ENCODE assay signal across 8 mouse cellular contexts in the genomic region with DNA sequence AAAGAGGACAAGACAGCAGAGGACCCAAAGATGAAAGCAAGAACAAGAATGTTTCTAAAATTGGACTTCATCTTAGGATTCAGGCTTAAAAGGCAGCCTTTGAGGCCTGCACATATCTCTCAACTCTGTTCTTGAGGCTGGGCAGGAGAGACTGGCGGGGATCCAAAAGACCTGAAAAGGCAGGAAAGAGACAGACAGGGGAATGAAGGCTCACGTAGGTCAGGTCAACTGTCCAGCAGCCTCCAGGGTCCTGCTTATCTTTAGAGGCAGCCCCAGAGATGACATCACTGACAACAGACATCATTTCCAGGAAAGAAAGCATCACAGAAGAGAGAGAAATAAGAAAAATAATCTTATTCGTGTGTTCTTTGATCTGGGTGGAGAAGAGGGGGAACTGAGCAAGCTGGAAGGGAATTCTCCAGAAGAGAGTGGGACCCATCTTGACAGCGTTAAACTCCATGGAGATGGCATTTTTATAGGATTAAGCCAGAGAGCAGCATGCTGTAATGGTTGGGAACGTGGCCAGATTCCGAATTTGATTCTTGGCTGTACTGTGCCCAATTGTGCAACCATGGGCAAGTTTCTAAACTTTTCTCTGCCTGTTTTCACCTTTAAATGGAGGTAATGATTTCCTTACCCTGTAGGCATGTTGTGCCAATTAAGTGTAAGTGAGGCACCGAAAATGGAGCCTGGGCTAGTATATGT.
DNase-seq lines count a peak whose midpoint lies in the region; ATAC-seq and TF ChIP-seq lines count a peak whose summit lies in the region.

No protein-coding gene starts in this region.

- no peak for TF ChIP-seq POLR2A in kidney, adult 2 months (IDR thresholded peaks at IDR 0.05; ENCODE audit: low read depth, low read length)

- H3K27me3 ChIP-seq in kidney, adult 2 months (replicated peaks; ENCODE audit: control insufficient read depth, insufficient read depth, low read length), result no peaks in the 10 kb centered on the region
- no peaks in the 10 kb centered on the region for H3K27me3 ChIP-seq in kidney, embryonic 14.5 days (ENCODE audit: control insufficient read depth, insufficient read depth, low read length)
- H3K27me3 ChIP-seq in C2C12 (ENCODE audit: control insufficient read depth, insufficient read depth, insufficient read length), result no peaks in the 10 kb centered on the region
- H3K27me3 ChIP-seq in forebrain, postnatal 0 days (ENCODE audit: insufficient read depth, low read length), result no peaks in the 10 kb centered on the region
- H3K27me3 ChIP-seq in neural tube, embryonic 15.5 days (replicated peaks), result no peaks in the 10 kb centered on the region

- no peak overlapping the region for H3K27ac ChIP-seq in kidney, adult 2 months (ENCODE audit: insufficient read depth, low read depth, low read length)
- H3K27ac ChIP-seq in kidney, embryonic 14.5 days (ENCODE audit: low read depth, low read length), result no peak overlapping the region
- H3K27ac ChIP-seq in forebrain, postnatal 0 days (ENCODE audit: low read depth, low read length), result no peak overlapping the region
- no peak overlapping the region for H3K27ac ChIP-seq in neural tube, embryonic 15.5 days (replicated peaks)

- H3K9ac ChIP-seq in kidney, embryonic 14.5 days (ENCODE audit: low read depth, low read length), result no peak overlapping the region
- H3K9ac ChIP-seq in forebrain, postnatal 0 days, result no peak overlapping the region
- no peak overlapping the region for H3K9ac ChIP-seq in neural tube, embryonic 15.5 days (replicated peaks)

- no peaks in the 10 kb centered on the region for H3K4me1 ChIP-seq in kidney, adult 2 months (ENCODE audit: control insufficient read depth, insufficient read depth, low read length)
- H3K4me1 ChIP-seq in kidney, embryonic 14.5 days (ENCODE audit: control insufficient read depth, insufficient read depth, low read length), result no peaks in the 10 kb centered on the region
- H3K4me1 ChIP-seq in forebrain, postnatal 0 days (ENCODE audit: insufficient read depth), result no peaks in the 10 kb centered on the region; the same call in 1 of the 2 replicates
- peaks cover 5% of the 10 kb centered on the region; the same call in 1 of the 2 replicates for H3K4me1 ChIP-seq in neural tube, embryonic 15.5 days

- ATAC-seq in kidney, embryonic 14.5 days (ENCODE audit: low FRiP score, low TSS enrichment), result no peak
- ATAC-seq in forebrain, postnatal 0 days, result peak; percentile 48
- no peak for ATAC-seq in activated CD4-positive, CD25-positive, alpha-beta regulatory T cell, adult 4 months
- no peak for ATAC-seq in neural tube, embryonic 15.5 days (ENCODE audit: low FRiP score)

- no peak overlapping the region for H3K4me2 ChIP-seq in kidney, embryonic 14.5 days (replicated peaks; ENCODE audit: low read depth, low read length)
- H3K4me2 ChIP-seq in forebrain, postnatal 0 days (ENCODE audit: low read depth), result no peak overlapping the region
- H3K4me2 ChIP-seq in neural tube, embryonic 15.5 days, result no peak overlapping the region

- no peaks in the 10 kb centered on the region for H3K79me2 ChIP-seq in C2C12 (ENCODE audit: control insufficient read depth, insufficient read depth)

- no peaks in the 10 kb centered on the region for H3K79me3 ChIP-seq in C2C12 (ENCODE audit: low read depth)

- DNase-seq in kidney, adult 2 months, result peak; percentile 31
- DNase-seq in adrenal gland, postnatal 10 days, result peak; percentile 74
- peak; percentile 42 for DNase-seq in forebrain, postnatal 0 days
- no peak for DNase-seq in kidney, adult 11 months

- TF ChIP-seq CTCF in kidney, adult 2 months (conservative IDR thresholded peaks at IDR 0.05; ENCODE audit: insufficient read depth, insufficient read length, low read depth, low read length), result no peak
- no peak for TF ChIP-seq CTCF in C2C12 (IDR thresholded peaks at IDR 0.05; ENCODE audit: control insufficient read depth, insufficient read depth, insufficient read length)
- TF ChIP-seq CTCF in forebrain, postnatal 0 days (IDR thresholded peaks at IDR 0.05; ENCODE audit: low read depth), result no peak

- H3K9me3 ChIP-seq in kidney, embryonic 14.5 days (ENCODE audit: control insufficient read depth, low read length), result no peaks in the 10 kb centered on the region
- no peaks in the 10 kb centered on the region for H3K9me3 ChIP-seq in forebrain, postnatal 0 days (ENCODE audit: low read length)
- no peaks in the 10 kb centered on the region for H3K9me3 ChIP-seq in neural tube, embryonic 15.5 days (replicated peaks)

- 65% methylated on average over 7 of the region's 7 CpGs for WGBS in kidney, adult 2 months
- WGBS in kidney, embryonic 14.5 days, result 68% methylated on average over 7 of the region's 7 CpGs
- 39% methylated on average over 7 of the region's 7 CpGs for WGBS in forebrain, postnatal 0 days
- 74% methylated on average over 7 of the region's 7 CpGs for WGBS in neural tube, embryonic 15.5 days

- no peaks in the 10 kb centered on the region for H3K36me3 ChIP-seq in kidney, adult 2 months (ENCODE audit: control insufficient read depth, insufficient read depth, low read length)
- H3K36me3 ChIP-seq in kidney, embryonic 14.5 days (ENCODE audit: control insufficient read depth, insufficient read depth, low read length), result no peaks in the 10 kb centered on the region
- no peaks in the 10 kb centered on the region for H3K36me3 ChIP-seq in C2C12 (ENCODE audit: control insufficient read depth, insufficient read depth)
- H3K36me3 ChIP-seq in forebrain, postnatal 0 days (ENCODE audit: insufficient read depth), result no peaks in the 10 kb centered on the region
- no peaks in the 10 kb centered on the region for H3K36me3 ChIP-seq in neural tube, embryonic 15.5 days

- no peak overlapping the region for H3ac ChIP-seq in C2C12 (ENCODE audit: control insufficient read depth, insufficient read length, low read depth)

- H3K4me3 ChIP-seq in kidney, adult 2 months (ENCODE audit: insufficient read depth, low read depth, low read length), result no peak overlapping the region
- H3K4me3 ChIP-seq in kidney, embryonic 14.5 days (ENCODE audit: low read length), result no peak overlapping the region
- H3K4me3 ChIP-seq in C2C12 (ENCODE audit: insufficient read depth, poor library complexity, severe bottlenecking), result no peak overlapping the region
- H3K4me3 ChIP-seq in forebrain, postnatal 0 days (ENCODE audit: low read depth, low read length), result no peak overlapping the region
- H3K4me3 ChIP-seq in neural tube, embryonic 15.5 days (replicated peaks), result no peak overlapping the region

TF ChIP-seq in C2C12, 6 proteins besides CTCF, POLR2A, EP300 and RAD21:
- TF ChIP-seq CEBPB (IDR thresholded peaks at IDR 0.05; ENCODE audit: low read depth) (peak; percentile 30), MYOD1 (IDR thresholded peaks at IDR 0.05; ENCODE audit: control insufficient read depth, insufficient read length, low read depth) (no peak)
TF ChIP-seq in C2C12: peak in this region for 1.
